Mouse (Mus musculus) kidney, postnatal 4 days (tissue): Measurements from ENCODE around the gene 0610010K14Rik.

ENCODE experiments used
- DNase-seq, 2 experiments: peaks; one replicate each; pipeline ENCODE4 v3.0.0; 2021; ENCODE audit warnings: mixed read lengths in 2 of 2

The 0610010K14Rik gene

DNA sequence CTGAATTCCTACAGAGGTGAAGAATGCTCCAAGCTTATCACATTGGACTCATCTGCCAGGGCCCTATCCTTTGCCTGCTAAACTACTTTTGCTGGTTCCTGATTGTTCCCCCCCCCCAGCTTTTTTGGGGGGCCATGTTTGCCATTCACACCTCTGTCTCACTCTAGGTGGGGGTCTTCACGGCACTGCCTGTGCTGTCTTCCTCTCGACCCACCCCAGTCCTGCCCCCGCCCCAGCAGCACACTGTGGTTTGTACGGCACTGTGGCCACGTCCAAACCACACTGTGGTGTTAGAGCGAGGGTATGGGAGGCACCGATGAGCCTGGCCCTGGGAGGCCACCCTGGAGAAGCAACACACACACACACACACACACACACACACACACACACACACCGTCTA, 3.2 kb downstream of the 0610010K14Rik start:
- DNase-seq = no peak

DNA sequence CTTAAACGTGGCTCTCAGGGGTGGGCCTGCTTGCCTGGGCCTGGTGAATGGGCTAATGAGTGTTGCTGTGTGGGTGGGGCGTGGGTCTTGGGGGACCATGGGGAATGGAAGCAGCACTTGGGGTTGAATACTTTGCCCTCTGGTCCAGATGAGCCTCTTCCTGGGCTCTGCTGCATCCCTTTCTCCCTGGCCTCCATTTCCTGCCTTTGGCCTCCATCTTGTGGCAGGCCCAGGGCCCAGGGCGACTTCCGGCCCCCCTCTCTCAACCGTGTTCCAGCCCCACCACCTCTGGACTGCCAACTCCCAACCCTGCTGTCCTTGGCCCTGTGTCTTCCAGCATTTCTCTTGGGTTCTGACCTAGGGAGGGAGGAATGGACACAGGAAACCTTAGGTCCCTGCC, 3.7 kb downstream of the 0610010K14Rik start:
- DNase-seq = peak; percentile 29 to 47

DNA sequence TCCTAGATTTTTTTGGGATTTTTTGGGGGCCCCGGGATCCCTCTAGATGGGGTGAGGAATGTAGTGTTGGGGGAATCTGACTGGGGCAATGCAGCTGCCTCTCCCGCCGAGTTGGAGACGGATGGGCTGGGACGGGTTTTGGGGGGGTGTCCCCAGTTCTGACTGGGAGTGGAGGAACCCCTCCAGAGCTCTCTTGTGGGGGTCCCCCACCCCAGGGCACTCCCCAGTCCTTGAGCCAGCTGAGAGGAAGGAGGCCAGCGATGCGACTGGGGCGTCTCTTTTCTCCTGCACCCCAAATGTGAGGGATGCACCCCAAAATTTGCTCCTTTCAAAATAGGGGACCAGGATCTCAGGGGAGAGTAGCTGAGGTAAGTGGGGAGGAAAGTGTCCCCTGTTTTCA, 4.7 kb downstream of the 0610010K14Rik start:
- peak; percentile 44 to 62 for DNase-seq

DNA sequence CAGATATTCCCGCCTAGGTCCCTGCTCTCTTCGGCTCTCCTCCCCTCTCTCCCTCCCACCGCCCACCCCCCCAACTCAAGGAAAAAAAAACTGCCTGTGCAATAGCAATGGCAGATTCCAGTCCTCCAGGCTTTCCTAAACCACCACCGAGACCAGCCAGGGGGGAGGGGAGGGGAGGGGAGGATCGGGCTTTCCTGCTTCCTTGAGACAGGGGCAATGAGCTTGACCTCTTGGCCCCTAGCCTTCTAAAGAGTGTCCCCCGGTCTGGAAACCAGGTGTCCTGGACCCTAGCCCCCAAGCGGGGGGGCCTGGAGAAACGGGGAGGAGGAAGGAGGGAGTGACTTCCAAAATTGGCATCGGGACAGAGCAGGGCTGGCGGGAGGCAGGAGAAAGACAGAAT, 5.2 kb downstream of the 0610010K14Rik start:
- DNase-seq = peak; percentile 73 to 83

DNA sequence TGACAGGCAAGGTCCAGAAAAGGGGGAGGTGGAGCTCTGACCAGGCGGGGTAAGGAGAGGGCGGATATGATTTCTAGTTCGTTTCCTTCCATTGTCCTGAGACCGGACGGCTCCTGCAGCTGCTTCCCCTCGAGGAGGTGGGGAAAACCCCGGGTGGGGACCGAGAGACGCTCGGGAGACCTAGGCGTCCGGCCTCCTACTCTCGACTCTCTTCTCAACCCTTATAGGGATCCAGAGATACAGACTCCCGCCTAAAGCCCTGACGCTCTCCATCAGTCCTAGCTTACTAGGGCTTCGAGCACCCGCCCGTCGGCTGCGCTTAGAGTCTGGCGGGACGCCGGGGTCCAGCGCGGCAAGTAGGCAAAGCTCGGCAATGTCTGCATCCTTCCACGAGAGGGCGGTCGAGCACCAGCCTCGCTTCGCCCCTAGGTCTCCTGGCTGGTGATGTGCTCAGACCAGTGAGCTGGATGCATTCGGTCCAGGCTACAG, 7.4 kb downstream of the 0610010K14Rik start:
- peak; percentile 91 to 92 for DNase-seq

DNA sequence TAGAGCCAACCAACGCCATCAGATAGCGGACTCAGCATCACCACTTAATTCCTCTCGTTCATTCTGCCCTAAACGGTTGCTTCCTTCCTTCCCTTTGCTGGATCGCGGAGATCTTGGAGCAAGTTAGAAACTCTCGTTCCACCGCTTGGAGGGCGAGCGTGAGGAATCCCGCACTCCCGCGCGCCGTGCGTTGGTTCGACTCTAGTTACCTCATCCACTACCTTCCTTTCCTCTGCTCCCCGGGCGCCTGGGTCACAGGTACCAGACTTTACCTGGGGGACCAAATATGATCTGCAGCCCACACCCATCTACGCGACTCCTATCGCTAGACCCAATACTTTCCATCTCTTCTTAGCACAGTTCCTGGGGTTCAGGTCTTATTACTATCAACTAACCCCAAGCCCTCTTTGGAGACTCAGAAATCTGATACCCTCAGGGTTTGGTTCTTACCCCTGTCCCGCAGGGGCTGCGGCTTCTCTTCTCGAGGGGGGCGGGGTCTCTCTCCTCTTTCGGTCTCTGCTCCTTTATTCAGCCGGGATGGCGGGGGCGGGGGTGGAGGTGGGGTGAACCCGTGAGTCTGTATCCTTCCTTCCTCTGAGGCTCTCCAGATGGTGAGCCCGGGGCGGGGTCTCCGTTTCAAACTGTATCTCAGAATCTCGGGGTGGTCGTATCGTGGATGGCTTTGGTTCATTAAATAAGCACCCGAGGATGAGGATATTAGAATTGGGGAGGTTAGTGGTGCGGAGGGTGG, 8.3 kb downstream of the 0610010K14Rik start, which contains the start of gene Bcl6b:
TSS of gene Bcl6b (minus strand) at position 539 of the 751 bp plus-strand sequence.
- DNase-seq = peak; percentile 69 to 77

DNA sequence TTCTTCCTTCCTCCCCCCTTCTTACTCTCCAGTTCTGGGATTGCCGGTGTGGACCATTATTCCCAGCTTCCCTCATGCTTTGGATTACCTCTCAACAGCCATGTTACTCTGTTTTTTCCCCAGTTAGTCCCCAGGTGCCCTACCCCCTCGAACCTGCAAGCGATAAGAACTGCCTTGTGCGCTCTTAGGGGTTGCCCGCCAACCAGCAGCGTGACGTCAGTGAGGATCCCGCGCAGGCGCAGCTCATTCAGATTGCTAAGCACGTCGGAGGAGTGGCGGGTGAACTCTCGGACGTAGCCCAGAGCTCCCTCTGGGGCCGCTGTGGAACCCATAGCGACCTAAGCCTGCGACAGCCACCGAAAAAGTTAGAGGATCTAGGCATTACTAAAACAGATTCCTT, 8.9 kb downstream of the 0610010K14Rik start:
- peak; percentile 90 to 93 for DNase-seq

DNA sequence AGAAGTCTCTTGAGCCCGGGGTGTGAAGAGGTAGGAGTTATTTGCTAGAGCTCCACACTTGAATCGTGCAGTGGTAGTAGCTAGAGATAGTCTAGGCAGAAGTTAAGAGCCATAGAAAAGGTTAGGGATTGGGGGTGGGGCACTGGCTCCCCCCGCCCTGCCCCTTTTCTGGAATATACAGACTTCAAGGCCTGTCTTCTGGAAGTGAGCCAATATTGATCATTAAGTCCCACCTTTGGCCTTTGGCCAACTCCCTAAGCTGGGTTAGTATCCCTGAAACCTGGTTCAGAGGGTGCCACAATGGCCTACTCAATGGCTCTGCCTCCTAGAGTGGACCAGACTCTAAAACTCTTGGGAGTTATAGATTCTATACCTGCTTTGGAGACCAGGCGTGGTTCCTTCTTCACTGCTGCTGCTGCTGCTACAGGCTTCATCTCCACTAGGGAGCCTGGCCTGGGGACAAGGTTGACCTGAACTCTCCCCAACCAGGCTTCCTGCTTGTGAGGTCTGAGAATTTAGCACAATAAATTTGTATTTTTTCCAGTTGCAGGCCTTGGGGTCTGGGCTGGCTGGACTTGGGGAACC, 10.0 kb downstream of the 0610010K14Rik start:
- DNase-seq = no peak

DNA sequence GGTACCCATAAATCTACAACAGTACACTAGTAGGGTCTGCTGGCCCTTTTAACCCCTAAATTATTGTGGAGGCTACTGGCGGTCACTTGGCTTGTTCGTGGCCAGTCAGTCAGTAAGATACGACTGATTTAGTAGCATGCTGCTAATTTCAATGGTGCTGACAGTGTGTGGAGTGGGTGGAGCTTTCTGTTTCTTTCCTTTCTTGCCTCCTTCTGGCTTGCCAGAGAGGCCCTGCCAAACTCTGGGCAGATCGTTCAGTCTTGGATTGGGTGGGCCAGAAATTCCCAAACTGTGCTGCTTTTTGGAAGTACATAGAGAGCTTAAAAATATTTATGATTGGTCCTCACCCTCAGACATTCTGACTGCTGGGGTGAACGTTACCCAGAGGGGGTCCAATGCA, 10.6 kb downstream of the 0610010K14Rik start:
- DNase-seq = no peak

DNA sequence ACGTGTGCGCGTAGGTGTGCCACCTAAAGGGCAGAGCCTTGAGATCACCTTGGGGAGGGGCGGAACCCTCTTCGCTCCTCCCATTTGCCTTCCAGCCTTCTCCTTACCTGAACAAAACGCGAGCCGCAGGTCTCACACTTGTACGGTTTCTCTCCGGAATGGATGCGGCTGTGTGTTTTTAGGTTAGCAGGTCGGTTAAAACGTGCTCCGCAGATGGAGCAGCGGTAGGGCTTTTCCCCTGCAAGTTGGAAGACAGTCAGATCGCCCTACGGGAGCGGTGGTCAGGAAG, 11.2 kb downstream of the 0610010K14Rik start:
- peak in 1 of 2 experiments; percentile 47 for DNase-seq

DNA sequence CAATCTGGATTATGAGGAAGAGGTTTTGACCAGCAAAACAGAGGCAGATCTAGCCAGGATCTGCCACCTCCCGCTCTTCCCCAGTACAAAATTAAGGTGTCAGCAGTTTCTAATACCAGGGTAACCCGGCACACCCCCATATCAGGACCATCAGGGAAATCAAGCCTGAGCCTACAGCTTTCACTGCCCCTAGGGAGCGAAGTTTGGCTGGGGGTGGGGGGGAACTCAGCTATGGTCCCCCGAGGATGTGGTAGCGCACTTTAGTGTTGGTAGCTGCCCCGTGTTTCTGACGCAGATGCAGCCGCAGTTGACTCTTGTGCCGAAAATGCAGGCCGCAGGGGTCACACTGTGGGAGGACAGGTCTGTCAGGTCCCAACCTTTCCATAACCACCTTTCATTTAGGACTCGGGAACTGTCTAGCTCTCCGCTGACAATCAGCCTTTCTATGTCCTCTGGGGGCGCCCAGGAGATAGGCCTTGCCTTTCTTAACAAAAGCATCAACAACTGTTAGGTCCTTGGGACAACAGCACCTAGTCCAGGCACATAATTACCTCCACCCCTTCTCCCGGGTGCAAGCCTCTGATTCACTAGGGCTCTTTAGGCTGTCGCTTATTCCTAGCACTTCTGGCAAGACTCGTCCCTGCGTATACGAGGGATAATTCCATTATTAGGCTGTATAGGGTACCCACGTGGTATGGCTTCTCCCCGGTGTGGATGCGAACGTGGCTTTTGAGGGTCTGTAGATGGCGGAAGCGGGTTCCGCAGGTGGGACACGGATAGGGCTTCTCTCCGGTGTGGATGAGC, 11.7 kb downstream of the 0610010K14Rik start:
- peak in 1 of 2 experiments; percentile 46 for DNase-seq

DNA sequence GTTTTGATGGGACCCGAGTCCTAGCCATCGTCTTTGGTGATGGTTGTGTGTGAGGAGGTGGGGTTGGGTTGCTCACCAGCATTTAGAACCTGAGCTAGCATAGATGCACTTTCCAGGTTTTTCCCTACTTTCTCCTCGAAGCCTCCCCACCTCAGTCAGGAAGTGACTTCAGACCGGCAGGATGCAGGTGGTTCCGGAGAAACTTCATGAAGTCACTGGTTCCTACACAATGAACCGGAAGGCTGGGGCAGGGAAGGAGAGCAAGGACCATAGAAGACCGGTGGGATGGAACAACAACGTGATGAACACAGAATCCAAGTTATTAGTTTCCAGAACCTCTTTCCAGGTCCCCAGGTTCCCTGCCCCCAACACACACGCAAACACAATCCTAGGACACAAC, 14.0 kb downstream of the 0610010K14Rik start:
- DNase-seq = peak; percentile 37 to 60

DNA sequence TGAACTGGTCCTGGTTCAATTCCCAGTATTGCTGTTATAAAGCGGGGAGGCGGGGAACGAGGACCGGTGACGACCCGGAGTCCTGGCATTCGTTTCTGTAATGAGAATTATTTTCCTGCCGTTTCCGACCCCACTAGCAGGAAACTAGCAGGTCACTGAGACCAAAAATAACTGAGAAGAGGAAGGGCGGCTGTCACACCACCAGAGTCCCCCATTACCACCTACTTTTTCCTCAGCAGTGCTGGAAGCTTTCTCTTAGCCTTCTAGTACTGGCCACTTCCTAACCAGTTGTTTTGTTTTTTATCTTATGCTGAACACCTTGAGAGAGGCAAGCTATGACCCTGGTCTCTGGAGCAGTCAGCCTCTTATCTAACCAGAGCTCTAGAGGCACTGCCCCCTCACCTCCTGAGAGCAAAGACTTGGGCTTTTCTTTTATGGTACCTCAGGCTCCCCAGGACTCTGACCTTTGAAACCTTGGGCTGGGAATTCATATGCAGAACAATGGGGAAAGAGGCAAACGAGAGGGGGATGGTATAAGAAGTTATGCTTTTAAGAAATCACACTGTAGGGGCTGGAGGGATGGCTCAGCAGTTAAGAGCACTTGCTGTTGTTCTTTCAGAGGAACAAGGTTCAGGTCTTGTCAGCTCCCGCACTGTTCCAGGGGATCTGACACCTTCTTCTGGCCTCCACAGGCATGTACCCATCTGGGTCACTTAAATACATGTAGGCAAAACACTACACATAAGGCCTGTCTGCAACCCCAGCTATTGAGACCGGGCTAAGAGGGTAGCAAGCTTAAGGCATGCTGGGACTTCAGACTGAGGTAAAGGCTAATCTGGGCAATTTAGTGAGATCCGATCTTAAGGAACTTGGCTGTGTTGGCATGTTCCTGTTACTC, 15.9 kb downstream of the 0610010K14Rik start:
- DNase-seq = peak in 1 of 2 experiments; percentile 47

DNA sequence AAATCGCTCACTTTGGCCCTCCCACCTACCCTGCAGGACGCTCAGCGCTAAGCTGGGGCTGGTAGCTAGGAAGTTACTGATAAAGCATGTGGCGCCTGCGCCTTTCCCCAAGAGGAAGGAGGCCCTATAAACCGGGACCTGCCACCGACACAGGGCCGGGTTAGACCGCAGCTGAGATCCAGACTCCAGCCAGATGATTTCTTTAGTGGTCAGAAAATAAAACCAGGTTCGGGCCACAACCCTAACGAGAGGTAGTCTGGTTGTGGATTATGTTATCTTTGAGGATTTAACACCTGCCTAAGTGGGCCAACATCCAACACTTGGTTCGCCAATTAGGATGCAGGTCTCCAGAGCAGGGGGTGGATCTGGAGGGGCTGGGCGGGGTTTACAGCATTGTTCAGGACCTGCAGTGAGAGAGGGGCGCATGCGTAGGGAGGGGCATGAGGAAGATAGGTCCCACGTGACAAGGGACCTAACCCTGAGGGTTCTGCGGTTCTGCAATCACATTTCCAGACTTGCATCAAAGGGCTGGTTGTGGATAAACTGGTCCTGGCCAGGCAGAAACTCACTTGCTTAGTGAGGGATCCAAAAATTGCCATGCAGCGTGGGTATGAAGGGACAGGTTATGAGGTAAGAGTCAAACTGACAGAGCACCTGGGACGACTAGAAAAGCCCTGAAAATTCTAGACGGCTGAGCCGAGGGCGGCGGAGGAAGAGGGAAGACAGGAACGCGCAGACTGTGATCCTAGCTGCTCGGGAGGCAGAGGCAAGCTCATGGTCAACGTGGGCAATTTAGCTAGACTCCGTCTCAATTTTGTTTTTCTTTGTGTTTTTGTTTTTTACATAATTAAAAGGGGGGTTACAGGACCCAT, 16.7 kb downstream of the 0610010K14Rik start, which contains the start of gene Slc16a13:
TSS of gene Slc16a13 (minus strand) at position 334 of the 872 bp plus-strand sequence.
- DNase-seq = peak; percentile 94 to 97

DNA sequence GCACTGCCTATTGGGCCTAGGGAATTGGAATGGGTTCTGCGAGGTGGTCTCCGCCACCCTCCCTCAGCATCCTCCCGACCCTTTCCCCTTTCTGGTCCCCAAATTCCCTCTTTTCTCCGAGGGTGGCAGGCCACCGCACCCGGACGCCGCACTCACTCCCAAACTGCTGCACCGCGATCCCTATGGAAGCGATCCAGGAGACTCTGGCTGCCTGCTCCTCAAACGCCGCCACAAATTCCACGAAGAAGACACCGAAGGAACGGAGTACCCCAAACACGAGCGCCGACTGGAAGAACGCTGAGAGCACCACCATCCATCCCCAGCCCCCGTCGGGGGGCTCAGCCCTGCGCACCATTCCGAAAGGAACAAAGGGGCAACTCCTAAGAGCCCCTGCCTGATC, 17.4 kb downstream of the 0610010K14Rik start:
- no peak for DNase-seq

DNA sequence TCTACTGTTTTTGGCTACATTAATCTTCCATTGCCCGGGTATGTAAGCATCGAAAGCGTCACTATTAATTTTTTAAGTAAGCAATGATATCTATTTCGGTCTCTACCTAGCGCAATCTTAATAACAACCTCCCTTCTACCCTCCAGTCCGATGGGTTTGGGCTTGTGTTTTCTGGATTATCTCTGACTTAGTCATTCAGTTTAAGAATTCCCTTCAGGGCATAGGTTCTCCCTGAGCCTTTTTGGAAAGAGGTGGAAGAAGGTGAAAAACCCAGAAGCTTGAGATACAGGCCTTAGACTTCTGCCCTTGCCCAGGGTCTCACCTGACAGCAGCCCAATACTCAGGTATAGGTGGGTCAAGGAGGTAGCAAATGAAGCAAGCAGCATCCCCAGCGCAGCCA, 17.8 kb downstream of the 0610010K14Rik start:
- DNase-seq = no peak

DNA sequence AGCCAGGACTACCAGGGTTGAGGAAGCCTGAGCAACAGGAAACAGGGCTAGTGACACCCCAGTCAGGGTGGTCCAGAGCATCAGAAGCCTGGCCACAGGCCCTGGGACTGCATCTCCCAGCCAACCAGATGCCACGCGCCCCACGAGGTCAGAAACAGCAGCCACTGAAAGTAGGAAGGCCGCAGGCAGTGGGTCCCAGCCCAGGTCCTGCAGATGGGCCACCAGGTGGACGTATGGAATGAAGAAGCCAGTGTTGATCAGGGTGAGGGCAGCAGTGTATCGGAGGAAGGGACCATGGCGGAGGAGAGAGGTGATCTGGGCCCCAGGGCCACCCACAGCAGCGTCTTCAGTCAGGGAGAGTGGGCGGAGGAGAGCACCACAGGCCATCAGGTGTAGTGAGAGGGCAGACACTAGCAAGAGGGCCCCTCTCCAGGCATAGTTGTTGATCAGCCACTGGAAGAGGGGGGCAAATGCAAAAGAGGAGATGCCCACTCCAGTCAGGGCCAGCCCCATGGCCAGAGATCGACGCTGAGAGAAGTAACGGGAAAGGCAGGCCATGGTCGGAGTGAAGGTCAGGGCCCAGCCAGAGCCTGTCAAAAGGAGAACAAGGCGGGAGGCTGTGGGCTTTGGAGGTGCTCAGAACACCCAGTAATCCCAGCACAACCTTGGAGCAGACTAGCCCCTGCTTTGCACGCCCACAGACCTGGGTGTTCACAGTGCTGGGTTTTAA, 18.8 kb downstream of the 0610010K14Rik start:
- DNase-seq = no peak

DNA sequence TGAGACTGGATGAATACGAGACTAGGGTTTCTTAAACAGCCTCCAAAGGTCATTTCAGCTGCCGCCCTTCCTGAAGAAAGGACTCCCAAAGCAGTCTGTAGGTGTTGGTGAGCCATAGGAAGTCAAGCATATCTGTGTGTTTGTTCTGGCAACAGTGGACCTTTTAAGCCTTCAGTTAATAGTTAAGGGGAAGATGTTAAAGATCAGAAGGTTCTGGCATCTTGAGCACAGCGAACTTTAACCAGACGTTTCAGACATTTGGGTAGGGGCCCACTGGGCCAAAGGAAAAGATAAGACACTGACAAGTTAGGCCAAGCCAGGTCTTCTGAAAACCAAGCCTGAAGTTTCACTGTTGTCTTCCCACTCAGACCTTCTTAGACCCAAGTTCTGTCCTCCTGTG, 19.7 kb downstream of the 0610010K14Rik start:
- no peak for DNase-seq

DNA sequence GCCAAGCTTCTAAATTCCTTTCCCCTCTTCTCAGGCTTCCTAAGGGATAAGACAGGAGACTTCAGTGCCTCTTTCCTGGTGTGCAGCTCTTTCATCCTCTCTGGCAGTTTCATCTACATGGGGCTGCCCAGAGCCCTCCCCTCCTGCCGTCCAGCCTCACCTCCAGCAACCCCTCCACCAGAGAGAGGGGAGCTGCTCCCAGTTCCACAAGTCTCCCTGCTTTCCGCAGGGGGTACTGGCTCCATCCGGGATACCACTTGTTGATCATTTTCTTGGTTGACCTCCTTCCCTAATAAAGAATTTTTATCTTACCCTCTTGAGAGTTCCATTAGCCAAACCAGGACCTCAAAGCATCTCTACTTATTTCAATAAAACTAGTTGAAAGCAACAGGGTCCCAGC, 21.6 kb downstream of the 0610010K14Rik start:
- no peak for DNase-seq

DNA sequence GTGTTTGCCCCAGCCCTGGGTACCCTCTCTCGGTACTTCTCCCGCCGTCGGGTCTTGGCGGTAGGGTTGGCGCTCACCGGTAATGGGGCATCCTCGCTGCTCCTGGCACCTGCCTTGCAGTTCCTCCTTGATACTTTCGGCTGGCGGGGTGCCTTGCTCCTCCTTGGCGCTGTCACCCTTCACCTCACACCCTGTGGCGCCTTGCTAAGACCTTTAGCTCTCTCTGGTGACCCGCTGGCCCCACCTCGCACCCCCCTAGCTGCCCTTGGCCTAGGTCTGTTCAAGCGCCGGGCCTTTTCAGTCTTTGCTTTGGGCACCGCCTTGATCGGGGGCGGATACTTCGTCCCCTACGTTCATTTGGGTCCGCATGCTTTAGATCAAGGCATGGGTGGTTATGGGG, 22.4 kb downstream of the 0610010K14Rik start:
- DNase-seq = peak in 1 of 2 experiments; percentile 43

DNA sequence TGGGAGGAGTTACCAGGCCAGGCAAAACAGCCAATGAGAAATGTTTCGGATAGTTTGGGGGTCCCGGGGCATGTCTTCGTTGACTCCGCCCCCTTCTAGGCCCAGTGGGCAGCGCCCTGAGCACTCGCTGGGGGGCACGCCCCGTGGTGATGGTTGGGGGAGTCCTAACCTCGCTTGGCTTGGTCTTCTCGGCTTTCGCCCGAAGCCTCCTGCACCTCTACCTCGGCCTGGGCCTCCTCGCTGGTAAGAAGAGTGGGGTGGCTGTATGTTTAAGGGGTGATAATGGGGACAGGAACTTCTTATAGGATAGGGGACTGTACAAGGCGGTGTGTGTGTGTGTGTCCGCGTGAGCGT, 22.9 kb downstream of the 0610010K14Rik start:
- peak in 1 of 2 experiments; percentile 51 for DNase-seq
